Mouse (Mus musculus): ENCODE results near the gene Srsf10. TPM values are rescaled to one million over a fixed set of nuclear protein-coding genes. Genes with fewer than 3 reads are reported as not detected.
A peak's percentile ranks its signal among the peaks of the same experiment; 100 is the strongest.

The Srsf10 gene
- total RNA-seq, 2 experiments from 2014 or later: 74.3 to 80.1 TPM

- intact Hi-C loops (cut with DNase I): no loop called here
- no peak for DNase-seq (ENCODE audit: low spot score in 2 of 2)
These were observed 25.0 kb downstream of the Srsf10 start for GRCm38 (mm10) chr4:135880576-135880975.

- no peak for DNase-seq (ENCODE audit: low spot score in 2 of 2)
- intact Hi-C loops (cut with DNase I): no loop called here
These were observed 26.5 kb downstream of the Srsf10 start for GRCm38 (mm10) chr4:135882023-135882422.

GRCm38 (mm10) chr4:135883401-135883851 is 27.9 kb downstream of the Srsf10 start:
- intact Hi-C loops (cut with DNase I): no loop called here
- no peak for DNase-seq (ENCODE audit: low spot score in 2 of 2)

- DNase-seq (ENCODE audit: low spot score in 2 of 2): no peak
- intact Hi-C loops (cut with DNase I): no loop called here
These were observed 28.5 kb downstream of the Srsf10 start for GRCm38 (mm10) chr4:135883881-135884516.

GRCm38 (mm10) chr4:135884531-135884930 is 29.0 kb downstream of the Srsf10 start:
- DNase-seq (ENCODE audit: low spot score in 2 of 2): no peak
- intact Hi-C loops (cut with DNase I): no loop called here

GRCm38 (mm10) chr4:135885676-135886075 is 30.1 kb downstream of the Srsf10 start:
- intact Hi-C loops (cut with DNase I): no loop called here
- no peak for DNase-seq (ENCODE audit: low spot score in 2 of 2)

- intact Hi-C loops (cut with DNase I): no loop called here
These were observed 30.6 kb downstream of the Srsf10 start for GRCm38 (mm10) chr4:135886184-135886583.

GRCm38 (mm10) chr4:135888448-135889057 is 33.0 kb downstream of the Srsf10 start:
- intact Hi-C loops (cut with DNase I): no loop called here
- DNase-seq (ENCODE audit: low spot score in 2 of 2): no peak

More at GRCm38 (mm10) chr4:135886184-135886583, 30.6 kb downstream of the Srsf10 start:
- no peak for DNase-seq (ENCODE audit: low spot score in 2 of 2)

GRCm38 (mm10) chr4:135889146-135889883 is 33.8 kb downstream of the Srsf10 start:
- DNase-seq (ENCODE audit: low spot score in 2 of 2): no peak
- intact Hi-C loops (cut with DNase I): no loop called here

- peak; percentile 47 to 63 for DNase-seq (ENCODE audit: low spot score in 2 of 2)
- intact Hi-C loops (cut with DNase I): loop anchor here (2.0 to 5.0 kb wide), 2 partner anchors 42 to 71 kb away; no protein-coding TSS in a partner anchor
These were observed 34.3 kb downstream of the Srsf10 start for GRCm38 (mm10) chr4:135889884-135890283.

- intact Hi-C loops (cut with DNase I): loop anchor here (2.0 to 5.0 kb wide), 2 partner anchors 41 to 69 kb away; no protein-coding TSS in a partner anchor
- DNase-seq (ENCODE audit: low spot score in 2 of 2): no peak
These were observed 36.0 kb downstream of the Srsf10 start for GRCm38 (mm10) chr4:135891539-135891938.

GRCm38 (mm10) chr4:135892884-135893283 is 37.3 kb downstream of the Srsf10 start:
- intact Hi-C loops (cut with DNase I): loop anchor here (5.0 kb wide), 1 partner anchor 39 kb away; no protein-coding TSS in a partner anchor
- no peak for DNase-seq (ENCODE audit: low spot score in 2 of 2)

- DNase-seq (ENCODE audit: low spot score in 2 of 2): no peak
- intact Hi-C loops (cut with DNase I): no loop called here
These were observed 39.6 kb downstream of the Srsf10 start, which contains the start of gene Cnr2 for GRCm38 (mm10) chr4:135895071-135895571. Gene Cnr2 (plus strand): TSS chr4:135895394.

- DNase-seq (ENCODE audit: low spot score in 2 of 2): no peak
- intact Hi-C loops (cut with DNase I): no loop called here
These were observed 40.6 kb downstream of the Srsf10 start for GRCm38 (mm10) chr4:135896157-135896556.

- DNase-seq (ENCODE audit: low spot score in 2 of 2): no peak
These were observed 43.0 kb downstream of the Srsf10 start for GRCm38 (mm10) chr4:135898380-135899049.

GRCm38 (mm10) chr4:135899050-135899448 is 43.5 kb downstream of the Srsf10 start:
- intact Hi-C loops (cut with DNase I): no loop called here
- no peak for DNase-seq (ENCODE audit: low spot score in 2 of 2)

More at GRCm38 (mm10) chr4:135898380-135899049, 43.0 kb downstream of the Srsf10 start:
- intact Hi-C loops (cut with DNase I): no loop called here

GRCm38 (mm10) chr4:135900008-135900407 is 44.5 kb downstream of the Srsf10 start:
- DNase-seq (ENCODE audit: low spot score in 2 of 2): no peak
- intact Hi-C loops (cut with DNase I): no loop called here

- intact Hi-C loops (cut with DNase I): no loop called here
- DNase-seq (ENCODE audit: low spot score in 2 of 2): no peak
These were observed 47.2 kb downstream of the Srsf10 start for GRCm38 (mm10) chr4:135902606-135903242.

- DNase-seq (ENCODE audit: low spot score in 2 of 2): no peak
- intact Hi-C loops (cut with DNase I): no loop called here
These were observed 49.3 kb downstream of the Srsf10 start for GRCm38 (mm10) chr4:135904810-135905209.
